Comparison of ENCODE assay signal across 15 mouse cellular contexts in the genomic region with DNA sequence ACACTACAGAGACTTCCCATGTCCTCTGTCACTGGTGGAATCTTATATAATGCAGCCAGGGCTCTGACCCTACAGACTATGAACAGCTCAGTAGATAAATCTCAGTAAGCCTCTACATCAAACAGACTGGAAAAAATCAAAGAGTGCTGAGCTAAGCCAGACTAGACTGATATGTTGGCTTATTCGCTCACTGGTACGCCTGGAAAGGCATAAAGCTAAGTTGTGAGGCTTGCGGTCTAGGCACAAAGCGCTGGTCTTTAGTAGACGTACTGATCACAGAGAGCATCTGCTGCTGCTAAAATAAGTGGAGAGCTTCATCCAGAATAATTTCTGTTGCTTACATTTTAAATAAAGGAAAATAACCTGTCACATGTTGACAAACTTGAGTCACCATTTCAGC.
A peak's percentile ranks its signal among the peaks of the same experiment; 100 is the strongest.
DNase-seq lines count a peak whose midpoint lies in the region; ATAC-seq and TF ChIP-seq lines count a peak whose summit lies in the region.
"Had no signal": no experiment of that assay in that cellular context is flagged by ENCODE, and none has a peak within 500 bp of the region (broad histone marks: within the 10 kb centered on the region; RNA-seq: fewer than 3 reads in every experiment).

No protein-coding gene starts in this region.

- no peak for TF ChIP-seq POLR2A in limb, embryonic 14.5 days (IDR thresholded peaks at IDR 0.05; ENCODE audit: borderline replicate concordance, extremely low read depth, insufficient read depth, insufficient read length)

- 48% methylated on average over 5 of the region's 5 CpGs for WGBS in intestine, embryonic 14.5 days
- WGBS in intestine, embryonic 15.5 days: 68% methylated on average over 5 of the region's 5 CpGs
- 55% methylated on average over 5 of the region's 5 CpGs for WGBS in embryonic facial prominence, embryonic 13.5 days
- 51% methylated on average over 5 of the region's 5 CpGs for WGBS in limb, embryonic 14.5 days

- no peaks in the 10 kb centered on the region for H3K9me3 ChIP-seq in intestine, embryonic 14.5 days (ENCODE audit: control insufficient read depth, low read length)
- no peaks in the 10 kb centered on the region for H3K9me3 ChIP-seq in intestine, embryonic 15.5 days
- H3K9me3 ChIP-seq in embryonic facial prominence, embryonic 13.5 days: no peaks in the 10 kb centered on the region
- no peaks in the 10 kb centered on the region for H3K9me3 ChIP-seq in limb, embryonic 14.5 days (ENCODE audit: control insufficient read depth, low read length)
- H3K9me3 ChIP-seq: embryonic facial prominence, embryonic 12.5 days; forebrain, embryonic 13.5 days; midbrain, embryonic 15.5 days; neural tube, embryonic 13.5 days had no signal

- H3K36me3 ChIP-seq in intestine, embryonic 14.5 days (ENCODE audit: control insufficient read depth, insufficient read depth, low read length): no peaks in the 10 kb centered on the region
- no peaks in the 10 kb centered on the region for H3K36me3 ChIP-seq in intestine, embryonic 15.5 days
- peaks cover 2% of the 10 kb centered on the region; the same call in 1 of the 2 replicates for H3K36me3 ChIP-seq in embryonic facial prominence, embryonic 13.5 days
- no peaks in the 10 kb centered on the region for H3K36me3 ChIP-seq in limb, embryonic 14.5 days (ENCODE audit: control insufficient read depth, insufficient read depth, low read length)
- H3K36me3 ChIP-seq: embryonic facial prominence, embryonic 12.5 days; midbrain, embryonic 15.5 days had no signal

- no peaks in the 10 kb centered on the region for H3K27me3 ChIP-seq in intestine, embryonic 14.5 days (replicated peaks; ENCODE audit: control insufficient read depth, insufficient read depth, low read length)
- H3K27me3 ChIP-seq in intestine, embryonic 15.5 days (replicated peaks): no peaks in the 10 kb centered on the region
- no peaks in the 10 kb centered on the region for H3K27me3 ChIP-seq in embryonic facial prominence, embryonic 13.5 days
- no peaks in the 10 kb centered on the region for H3K27me3 ChIP-seq in limb, embryonic 14.5 days (ENCODE audit: control insufficient read depth, insufficient read depth, low read length)
- H3K27me3 ChIP-seq: embryonic facial prominence, embryonic 12.5 days; forebrain, embryonic 13.5 days; midbrain, embryonic 15.5 days; neural tube, embryonic 13.5 days had no signal

- no peak for ATAC-seq in intestine, embryonic 14.5 days (replicated peaks; ENCODE audit: low FRiP score, low TSS enrichment, low read depth)
- ATAC-seq in intestine, embryonic 15.5 days: no peak
- no peak for ATAC-seq in embryonic facial prominence, embryonic 13.5 days (ENCODE audit: insufficient number of reproducible peaks, insufficient read depth, low FRiP score, low TSS enrichment, low read depth)
- no peak for ATAC-seq in limb, embryonic 14.5 days (ENCODE audit: low FRiP score, low read depth)
- no peak for ATAC-seq in erythroid progenitor cell, adult 5-6 weeks (replicated peaks; ENCODE audit: low FRiP score, poor library complexity, severe bottlenecking)
- ATAC-seq: forebrain, embryonic 13.5 days; midbrain, embryonic 15.5 days had no signal

- H3K4me3 ChIP-seq in intestine, embryonic 14.5 days (ENCODE audit: low read depth, low read length): no peak overlapping the region
- no peak overlapping the region for H3K4me3 ChIP-seq in intestine, embryonic 15.5 days (replicated peaks)
- no peak overlapping the region for H3K4me3 ChIP-seq in embryonic facial prominence, embryonic 13.5 days
- H3K4me3 ChIP-seq in limb, embryonic 14.5 days (replicated peaks; ENCODE audit: low read length): no peak overlapping the region
- H3K4me3 ChIP-seq: embryonic facial prominence, embryonic 12.5 days; forebrain, embryonic 13.5 days; midbrain, embryonic 15.5 days; neural tube, embryonic 13.5 days had no signal

- H3K27ac ChIP-seq in intestine, embryonic 14.5 days (ENCODE audit: low read depth): peak overlapping the region; percentile 33; the same call in 1 of the 2 replicates
- H3K27ac ChIP-seq in intestine, embryonic 15.5 days: no peak overlapping the region
- peak overlapping the region; percentile 35; the same call in 1 of the 2 replicates for H3K27ac ChIP-seq in embryonic facial prominence, embryonic 13.5 days
- H3K27ac ChIP-seq in limb, embryonic 14.5 days (replicated peaks; ENCODE audit: low read depth, low read length): 0 out of 2 replicates have a peak overlapping the region, but pooled peaks have one; percentile 7
- H3K27ac ChIP-seq: embryonic facial prominence, embryonic 12.5 days; forebrain, embryonic 13.5 days; midbrain, embryonic 15.5 days had no signal

- peak; percentile 66 for DNase-seq in heart, adult 11 months
- no peak for DNase-seq in heart, postnatal 25 days (ENCODE audit: low spot score)
- no peak for DNase-seq in intestine, embryonic 14.5 days (ENCODE audit: low spot score)
- no peak for DNase-seq in limb, embryonic 14.5 days (ENCODE audit: low spot score)
- DNase-seq: adrenal gland, adult 8-10 months; B cell, adult 2 months; gastrocnemius, postnatal 14 days; lung, adult 18-20 months had no signal

- H3K4me1 ChIP-seq in intestine, embryonic 14.5 days (replicated peaks; ENCODE audit: control insufficient read depth, insufficient read depth, low read length): peaks cover 46% of the 10 kb centered on the region
- H3K4me1 ChIP-seq in intestine, embryonic 15.5 days (replicated peaks): peaks cover 31% of the 10 kb centered on the region
- H3K4me1 ChIP-seq in embryonic facial prominence, embryonic 13.5 days: peaks cover 55% of the 10 kb centered on the region
- H3K4me1 ChIP-seq in limb, embryonic 14.5 days (ENCODE audit: control insufficient read depth, insufficient read depth, low read length): peaks cover 66% of the 10 kb centered on the region

- H3K4me2 ChIP-seq in intestine, embryonic 14.5 days (ENCODE audit: low read length): no peak overlapping the region
- no peak overlapping the region for H3K4me2 ChIP-seq in intestine, embryonic 15.5 days (replicated peaks)
- H3K4me2 ChIP-seq in embryonic facial prominence, embryonic 13.5 days: no peak overlapping the region; the same call in 1 of the 2 replicates
- no peak overlapping the region for H3K4me2 ChIP-seq in limb, embryonic 14.5 days (replicated peaks; ENCODE audit: low read depth, low read length, severe bottlenecking)
- H3K4me2 ChIP-seq: embryonic facial prominence, embryonic 12.5 days; forebrain, embryonic 13.5 days; midbrain, embryonic 15.5 days; neural tube, embryonic 13.5 days had no signal

- intact Hi-C loops in heart, postnatal 25 days (cut with DNase I): no loop called here

- no peak overlapping the region for H3K9ac ChIP-seq in intestine, embryonic 14.5 days (ENCODE audit: low read length)
- H3K9ac ChIP-seq in intestine, embryonic 15.5 days: no peak overlapping the region
- 0 out of 2 replicates have a peak overlapping the region, but pooled peaks have one; percentile 36 for H3K9ac ChIP-seq in embryonic facial prominence, embryonic 13.5 days
- H3K9ac ChIP-seq in limb, embryonic 14.5 days (ENCODE audit: low read depth, low read length, severe bottlenecking): no peak overlapping the region
- H3K9ac ChIP-seq: embryonic facial prominence, embryonic 12.5 days; forebrain, embryonic 13.5 days; midbrain, embryonic 15.5 days; neural tube, embryonic 13.5 days had no signal
